Mouse (Mus musculus) spleen, adult 2 months (tissue): ENCODE measurements around the gene Magee2.
"Not testable (repeated sequence)": the region's sequence is repeated elsewhere in the genome, so short reads cannot be mapped to it uniquely, and the experiment has no call there.

Source experiments
- CTCF ChIP-seq: fragments of 200-500 bp; IDR thresholded peaks from 2 replicates; pipeline ENCODE4 v1.5.1; 2011; ENCODE audit warnings: mild to moderate bottlenecking, inconsistent platforms; ENCODE audit not compliant: insufficient read depth, insufficient read length, insufficient replicate concordance; ENCODE audit errors: extremely low read depth
- POLR2A ChIP-seq: fragments of 200-500 bp; IDR thresholded peaks from 2 replicates; pipeline ENCODE4 v1.6.1; 2011; ENCODE audit warnings: low read depth, low read length, inconsistent platforms

GRCm38 (mm10) chrX:104816987-104817386 lies 40.1 kb downstream of the Magee2 start:
- TF ChIP-seq POLR2A, CTCF: not testable (repeated sequence)
